Mouse (Mus musculus) thymus, postnatal 0 days (tissue): ENCODE results near the gene Clock. TPM values are rescaled to one million over a fixed set of nuclear protein-coding genes. Genes with fewer than 3 reads are reported as not detected.
A peak's percentile ranks its signal among the peaks of the same experiment; 100 is the strongest.

Experiments
- DNase-seq: peaks from one replicate; pipeline ENCODE4 v3.0.0-alpha.2; 2015; ENCODE audit warnings: low spot score
- polyA plus RNA-seq: library from polyadenylated mRNA; unstranded; fragments of >200 nt; fragmentation: Nextera tagmentation; extraction: Ambion mirVana; gene quantifications from 2 replicates; pipeline ENCODE4 v1.2.1, GENCODE M21; 2015

Clock gene
- polyA plus RNA-seq, 1 experiment from 2014 or later = 5.6 TPM

- no peak for DNase-seq
Observed at GRCm38 (mm10) chr5:76283890-76284289, 20.7 kb downstream of the Clock start.

DNA sequence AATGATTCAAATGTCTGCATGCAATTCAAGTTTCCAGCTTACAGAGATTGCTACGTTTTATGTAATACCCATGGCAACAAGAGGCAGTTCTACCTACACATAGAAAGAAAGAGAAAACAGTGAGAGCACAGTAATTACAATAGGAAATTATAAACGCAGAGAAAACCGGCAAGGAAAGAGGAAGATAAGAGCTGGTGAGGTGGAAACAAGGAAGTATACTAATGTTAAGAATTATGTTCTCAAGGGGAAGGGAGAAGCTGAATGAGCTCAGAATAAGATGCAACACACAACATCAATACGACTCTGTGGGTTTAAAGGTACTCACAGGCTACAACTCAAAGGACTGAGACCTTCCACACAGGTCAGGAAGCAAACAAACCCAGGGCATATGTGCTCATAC is 29.6 kb downstream of the Clock start:
- no peak for DNase-seq

DNA sequence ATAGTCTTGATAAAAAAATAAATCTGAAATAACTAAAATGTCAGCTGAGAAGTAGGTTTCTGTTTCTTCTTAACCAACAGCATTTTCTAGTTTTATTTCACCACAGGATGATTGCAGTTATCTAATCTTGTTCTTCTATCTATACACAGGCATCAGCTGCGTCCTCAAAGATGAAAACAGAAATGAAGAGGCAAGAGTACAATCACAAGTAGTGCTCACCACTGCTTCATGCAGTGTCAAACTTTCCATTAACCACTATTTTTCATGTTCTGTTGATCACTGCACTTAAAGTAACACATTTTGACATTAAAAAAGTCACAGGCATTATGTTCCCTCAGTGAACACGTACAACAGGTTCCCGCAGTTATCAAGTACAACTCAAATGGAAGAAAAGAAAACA is 53.6 kb downstream of the Clock start:
- no peak for DNase-seq

GRCm38 (mm10) chr5:76246539-76246938 is 58.1 kb downstream of the Clock start:
- no peak for DNase-seq

DNA sequence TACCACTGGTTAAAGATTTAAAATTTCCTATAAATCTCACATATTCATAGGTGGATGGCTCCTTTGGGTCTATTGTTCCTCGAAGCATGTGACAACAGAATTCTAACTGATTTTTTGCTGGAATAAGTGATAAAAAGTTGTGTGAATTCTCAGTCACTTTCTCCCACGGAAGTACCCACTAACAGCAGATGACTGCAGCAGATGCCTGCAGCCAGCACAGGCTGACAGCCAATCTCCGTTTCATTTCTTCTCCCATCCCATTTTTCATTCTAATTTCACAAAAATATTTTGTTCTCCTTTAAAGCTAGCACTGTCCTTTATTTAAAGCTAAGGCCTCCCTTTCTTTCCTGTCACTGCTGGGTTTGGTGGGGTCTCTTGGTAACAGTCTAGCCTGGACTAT is 59.2 kb downstream of the Clock start:
- no peak for DNase-seq

DNA sequence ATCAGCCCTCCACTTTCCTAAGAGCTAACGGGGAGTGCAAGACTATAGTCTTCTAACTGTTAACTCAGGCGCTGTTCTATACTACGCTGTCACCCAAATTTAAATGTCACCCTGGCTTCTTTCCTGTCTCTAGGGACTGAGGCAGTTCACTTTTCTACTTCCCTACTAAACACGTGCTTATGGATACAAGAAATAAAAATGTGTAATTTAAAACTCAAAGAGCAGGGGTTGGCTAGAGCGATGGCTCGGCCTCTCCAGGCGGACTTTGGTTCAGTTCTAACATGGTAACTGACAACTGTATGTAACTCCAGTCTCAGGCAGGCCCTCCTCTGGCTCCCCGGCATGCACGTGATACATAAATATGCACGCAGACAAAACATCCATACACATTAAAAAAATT is 60.2 kb downstream of the Clock start:
- DNase-seq = no peak

- DNase-seq = no peak
Observed at GRCm38 (mm10) chr5:76243929-76244328, 60.7 kb downstream of the Clock start.

DNA sequence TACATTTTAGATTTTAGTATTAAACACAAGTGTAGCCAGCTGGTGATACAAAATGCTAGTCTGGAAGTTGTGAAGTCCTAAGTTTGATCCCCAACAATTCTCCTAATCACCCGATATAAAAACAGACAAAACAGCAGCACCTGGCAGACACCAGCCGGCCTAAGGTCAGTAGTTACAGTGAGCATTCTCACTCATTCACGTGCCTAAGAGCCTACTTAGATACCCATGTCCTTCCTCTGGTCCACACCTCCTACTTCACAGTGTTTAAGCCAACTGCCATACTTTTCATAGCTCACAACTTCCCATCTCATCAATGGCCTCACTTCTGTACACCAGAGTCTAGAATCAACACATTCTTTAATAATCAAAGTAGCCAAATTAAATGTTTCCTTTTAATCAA is 61.3 kb downstream of the Clock start:
- no peak for DNase-seq

DNA sequence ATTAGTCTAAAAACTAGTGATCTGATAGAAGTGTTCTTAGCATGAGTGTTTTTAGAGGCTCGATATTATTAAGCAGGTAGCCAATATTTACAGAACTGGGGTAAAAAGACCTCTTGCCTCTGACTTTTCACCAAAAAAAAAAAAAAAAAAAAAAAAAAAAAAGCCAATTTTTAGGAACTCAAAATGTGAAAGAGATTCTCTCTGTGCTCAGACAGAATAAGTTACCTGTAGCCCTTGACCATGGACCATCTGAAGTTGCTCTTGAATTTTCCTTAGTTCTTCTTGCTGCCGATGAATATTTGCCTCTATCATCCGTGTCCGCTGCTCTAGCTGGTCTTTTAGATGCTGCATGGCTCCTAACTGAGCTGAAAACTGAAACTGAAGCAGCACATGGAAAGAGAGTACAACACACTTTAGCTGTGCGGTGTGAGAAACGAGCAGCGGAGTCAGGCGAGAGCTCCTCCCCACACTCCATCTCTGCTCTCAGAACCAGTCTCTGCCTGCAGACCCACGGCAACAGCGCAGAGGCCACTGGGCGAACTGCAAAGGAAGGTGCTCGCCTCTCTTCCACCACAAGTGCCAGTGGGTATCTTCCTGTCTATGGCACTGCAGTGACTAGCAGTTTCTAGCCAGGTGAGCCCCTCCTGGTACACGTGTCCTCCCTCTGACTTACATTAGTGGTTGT is 73.3 kb downstream of the Clock start:
- no peak for DNase-seq

GRCm38 (mm10) chr5:76216691-76217090 is 87.9 kb downstream of the Clock start:
- DNase-seq = no peak

DNA sequence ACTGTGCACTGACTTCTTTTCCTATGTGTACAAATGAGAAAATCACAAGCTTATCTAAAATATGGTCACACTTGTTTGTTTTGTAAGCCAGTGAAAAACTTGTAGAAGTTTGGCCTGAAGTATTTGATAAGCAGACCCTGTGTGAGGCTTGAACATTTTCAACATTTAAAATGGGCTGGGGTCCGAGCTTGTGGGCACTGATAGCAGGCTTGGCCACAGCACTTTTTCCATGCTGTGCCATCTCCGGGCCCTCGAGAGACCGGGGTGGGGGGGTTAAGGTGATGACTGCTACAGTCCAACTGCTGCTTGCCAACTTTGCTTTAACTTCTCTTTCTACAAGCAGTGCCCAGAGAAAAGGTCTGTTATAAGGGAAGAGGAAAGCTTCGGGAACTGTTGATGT is 96.5 kb downstream of the Clock start:
- DNase-seq = no peak

- DNase-seq = no peak
Observed at GRCm38 (mm10) chr5:76205886-76206285, 98.7 kb downstream of the Clock start.

DNA sequence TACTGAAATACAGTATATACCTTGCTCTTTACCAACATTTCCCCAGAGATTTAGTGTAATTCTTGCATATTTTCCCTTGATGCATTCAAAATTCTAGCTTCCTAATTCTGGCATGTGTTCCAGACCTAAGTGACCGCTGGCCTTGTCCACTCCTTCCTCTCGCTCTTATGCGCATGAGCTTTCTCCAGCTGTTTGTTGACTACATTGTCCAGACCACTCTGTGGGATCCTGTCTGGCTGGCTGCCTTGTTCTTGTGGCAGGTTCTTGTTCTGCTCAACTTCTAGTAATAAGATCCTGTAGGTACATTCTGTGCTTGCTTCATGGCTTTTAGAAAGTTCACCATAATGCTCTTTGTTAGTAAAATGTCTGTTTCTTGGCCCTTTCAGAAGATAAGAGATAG is 101.4 kb downstream of the Clock start:
- no peak for DNase-seq

GRCm38 (mm10) chr5:76199346-76199745 is 105.2 kb downstream of the Clock start:
- DNase-seq = no peak

GRCm38 (mm10) chr5:76194377-76194945 is 110.1 kb downstream of the Clock start:
- no peak for DNase-seq

- DNase-seq = no peak
Observed at GRCm38 (mm10) chr5:76193075-76193474, 111.5 kb downstream of the Clock start.

DNA sequence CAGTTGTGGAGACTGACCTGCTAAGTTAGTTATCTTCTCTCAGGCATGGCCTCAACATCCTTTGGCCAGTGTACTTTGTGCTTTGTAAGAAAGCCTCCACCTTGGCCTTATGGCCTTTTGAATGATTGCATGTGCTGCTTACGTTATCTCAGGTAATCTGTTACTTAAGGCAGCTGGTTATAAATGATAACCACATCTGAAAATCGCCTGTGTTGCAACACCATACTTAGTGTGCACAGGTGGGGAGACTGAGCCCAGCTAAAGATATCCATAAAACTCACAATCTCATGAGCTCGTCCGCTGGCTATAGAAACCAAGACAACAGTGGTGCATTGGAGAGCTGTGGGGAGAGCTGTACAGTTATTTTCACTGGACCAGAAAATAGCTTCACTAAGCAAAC is 114.0 kb downstream of the Clock start:
- no peak for DNase-seq

DNA sequence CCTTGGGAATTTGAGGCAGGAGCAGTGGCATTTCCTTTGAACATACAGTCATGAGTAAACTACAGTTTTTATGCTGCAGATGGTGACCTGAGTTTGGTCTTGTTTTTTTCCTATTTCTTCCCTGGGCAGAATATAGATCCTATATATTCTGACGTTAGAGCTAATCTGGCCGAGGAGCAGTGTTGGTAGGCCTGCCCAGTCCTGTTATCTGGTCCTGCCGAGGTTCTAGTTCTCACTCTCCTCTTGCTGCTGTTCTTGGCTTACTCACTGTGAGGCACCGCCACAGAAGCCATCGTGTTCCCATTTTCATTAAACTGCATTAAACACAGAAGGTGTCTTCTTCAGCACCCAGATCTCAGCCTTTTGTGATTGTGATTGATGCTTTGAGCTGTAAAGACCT is 116.7 kb downstream of the Clock start:
- no peak for DNase-seq

DNA sequence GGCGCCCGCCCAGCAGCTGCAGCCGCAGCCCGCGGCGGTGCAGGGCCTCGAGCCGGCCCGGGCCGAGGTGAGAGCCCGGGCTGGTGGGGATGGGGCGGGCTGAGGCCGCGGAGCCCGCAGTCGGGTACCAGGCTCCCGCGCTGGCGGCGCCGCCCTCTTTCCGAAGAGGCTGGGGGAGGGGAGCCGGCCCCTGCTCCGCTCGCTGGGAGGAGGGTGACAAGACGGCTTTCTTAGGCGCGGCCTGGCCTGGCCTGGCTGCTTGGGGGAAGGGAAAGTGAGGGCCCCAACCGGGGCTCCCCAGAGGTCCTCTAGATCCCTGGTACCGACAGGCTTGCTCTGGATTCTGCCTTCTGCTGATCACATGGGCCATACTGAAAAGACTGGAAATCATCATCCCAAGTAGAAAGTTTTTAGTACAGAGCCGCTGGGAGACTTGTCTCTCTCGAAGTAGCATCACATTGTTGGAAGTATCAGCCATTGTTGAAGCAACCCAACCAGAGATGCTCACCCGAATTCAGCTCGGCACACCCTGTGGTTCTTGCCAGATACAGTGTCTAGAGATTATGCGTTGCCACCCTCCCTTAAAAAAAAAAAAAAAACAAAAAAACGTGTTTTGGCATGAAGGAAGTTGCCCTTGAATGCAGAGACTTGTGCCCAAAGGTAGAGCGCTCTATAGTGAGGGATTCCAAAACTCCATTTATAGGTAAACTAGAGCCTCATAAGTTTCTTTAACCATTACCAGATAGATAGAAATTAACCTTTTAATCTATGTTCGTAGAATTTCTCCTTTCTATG is 120.1 kb downstream of the Clock start:
- peak; percentile 61 for DNase-seq

- peak; percentile 90 for DNase-seq
Observed at GRCm38 (mm10) chr5:76183750-76184261, 120.8 kb downstream of the Clock start, which contains the start of gene Tmem165. Tmem165 (plus strand) TSS chr5:76183880.

- DNase-seq = no peak
Observed at GRCm38 (mm10) chr5:76183043-76183749, 121.4 kb downstream of the Clock start.

DNA sequence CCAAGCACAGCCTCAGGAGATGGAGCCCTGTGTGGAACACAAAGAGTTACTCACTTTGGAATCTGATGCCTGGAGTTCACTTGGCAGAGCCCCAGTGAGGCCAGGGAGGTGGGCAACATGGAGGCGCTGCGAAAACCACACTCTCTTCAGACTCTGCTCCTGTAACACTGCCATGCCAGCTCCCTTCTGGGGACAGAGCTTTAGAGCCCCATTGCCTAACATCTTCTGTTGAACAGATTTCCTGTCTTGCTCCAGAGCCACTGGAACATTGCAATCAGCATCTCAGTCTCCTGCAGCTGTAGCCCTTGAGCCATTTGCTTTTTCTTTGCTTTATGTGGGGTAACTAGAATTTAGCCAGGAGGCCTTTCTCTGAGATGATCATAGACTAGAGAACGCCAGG is 122.3 kb downstream of the Clock start:
- no peak for DNase-seq
